Mouse (Mus musculus) cerebellum, adult 2 months (tissue): Measurements from ENCODE around the gene Ptger1.

Experiments used
- CTCF ChIP-seq: fragments of 200-500 bp; IDR thresholded peaks from 2 replicates; pipeline ENCODE4 v1.5.1; 2011; ENCODE audit warnings: low read depth, mild to moderate bottlenecking, control low read depth, low read length, moderate library complexity, borderline replicate concordance; ENCODE audit not compliant: insufficient read depth
- POLR2A ChIP-seq: fragments of 200-500 bp; IDR thresholded peaks from 2 replicates; pipeline ENCODE4 v1.6.1; 2011; ENCODE audit warnings: low read length, control low read depth, borderline replicate concordance; ENCODE audit not compliant: insufficient read depth

DNA sequence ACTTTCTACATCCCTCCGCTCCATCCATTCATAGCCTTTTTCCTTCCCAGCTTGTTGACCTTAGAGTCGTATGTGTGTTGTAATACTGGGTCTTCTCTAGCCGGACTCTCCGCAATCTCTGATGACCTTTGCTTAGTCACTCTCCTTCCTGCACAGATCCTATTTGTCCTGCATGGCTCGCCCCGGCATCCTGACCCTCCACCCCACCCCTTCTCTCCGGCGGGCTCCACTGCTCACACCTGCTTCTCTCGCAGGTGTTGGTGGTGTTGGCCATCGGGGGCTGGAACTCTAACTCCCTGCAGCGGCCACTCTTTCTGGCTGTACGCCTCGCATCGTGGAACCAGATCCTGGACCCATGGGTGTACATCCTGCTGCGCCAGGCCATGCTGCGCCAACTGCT is 2.5 kb downstream of the Ptger1 start:
- no peak for TF ChIP-seq CTCF
- no peak for TF ChIP-seq POLR2A
